Mouse (Mus musculus) stomach, postnatal 0 days (tissue): ENCODE data around the gene Atp13a2. TPM values are rescaled to one million over a fixed set of nuclear protein-coding genes. Genes with fewer than 3 reads are reported as not detected.
A peak's percentile ranks its signal among the peaks of the same experiment; 100 is the strongest.

Experiments
- ATAC-seq: fragments of 200-750 bp; cut with Nextera tagmentation; 2 replicates; pipeline ENCODE4 v1.8.0; 2017; ENCODE audit not compliant: low FRiP score, low TSS enrichment
- DNase-seq: peaks from one replicate; pipeline ENCODE4 v3.0.0-alpha.2; 2016; ENCODE audit warnings: low spot score
- H3K27ac ChIP-seq: fragments of 300-500 bp; sonication (generic); replicated peaks from 2 replicates; pipeline ENCODE4 v1.5.1; 2014; ENCODE audit warnings: mild to moderate bottlenecking, control low read depth
- H3K27me3 ChIP-seq: fragments of 300-500 bp; sonication (generic); 2 replicates; pipeline ENCODE4 v1.6.1; 2014; ENCODE audit warnings: low read length; ENCODE audit not compliant: control insufficient read depth, insufficient read depth
- H3K36me3 ChIP-seq: fragments of 300-500 bp; sonication (generic); 2 replicates; pipeline ENCODE4 v1.6.1; 2014; ENCODE audit warnings: low read length, mixed read lengths; ENCODE audit not compliant: control insufficient read depth, insufficient read depth
- H3K4me1 ChIP-seq: fragments of 300-500 bp; sonication (generic); replicated peaks from 2 replicates; pipeline ENCODE4 v1.6.1; 2014; ENCODE audit warnings: antibody characterized with exemption; ENCODE audit not compliant: control insufficient read depth, insufficient read depth
- H3K4me2 ChIP-seq: fragments of 300-500 bp; sonication (generic); replicated peaks from 2 replicates; pipeline ENCODE4 v1.6.1; 2014; ENCODE audit warnings: low read depth, mild to moderate bottlenecking, control low read depth, moderate library complexity
- H3K4me3 ChIP-seq: fragments of 300-500 bp; sonication (generic); 2 replicates; pipeline ENCODE4 v1.5.1; 2014; ENCODE audit warnings: low read depth, low read length, control low read depth
- H3K9ac ChIP-seq: fragments of 300-500 bp; sonication (generic); 2 replicates; pipeline ENCODE4 v1.6.1; 2014; ENCODE audit warnings: mild to moderate bottlenecking, low read length, control low read depth, mixed read lengths
- H3K9me3 ChIP-seq: fragments of 300-500 bp; sonication (generic); 2 replicates; pipeline ENCODE4 v1.6.1; 2016; ENCODE audit warnings: low read length; ENCODE audit not compliant: control insufficient read depth
- CTCF ChIP-seq: IDR thresholded peaks from 2 replicates; pipeline ENCODE4 v1.5.1; 2016; ENCODE audit warnings: antibody characterized with exemption, low read depth, mild to moderate bottlenecking, moderate library complexity
- EP300 ChIP-seq: optimal IDR thresholded peaks from 2 replicates; pipeline ENCODE3; 2016; ENCODE audit warnings: antibody characterized with exemption
- WGBS: fragments of 180-500 bp; shearing (Covaris S2); extraction: QIAGEN DNeasy Blood & Tissue Kit; methylation state at CpG from one replicate; pipeline ENCODE4 v1.1.7; 2014; 5-methylcytosine and 5-hydroxymethylcytosine counted together
- polyA plus RNA-seq: library from polyadenylated mRNA; unstranded; fragments of >200 nt; fragmentation: Nextera tagmentation; extraction: Ambion mirVana; gene quantifications from 2 replicates; pipeline ENCODE4 v1.2.1, GENCODE M21; 2015

Gene Atp13a2
- polyA plus RNA-seq, 1 experiment from 2014 or later, result 14.4 TPM

DNA sequence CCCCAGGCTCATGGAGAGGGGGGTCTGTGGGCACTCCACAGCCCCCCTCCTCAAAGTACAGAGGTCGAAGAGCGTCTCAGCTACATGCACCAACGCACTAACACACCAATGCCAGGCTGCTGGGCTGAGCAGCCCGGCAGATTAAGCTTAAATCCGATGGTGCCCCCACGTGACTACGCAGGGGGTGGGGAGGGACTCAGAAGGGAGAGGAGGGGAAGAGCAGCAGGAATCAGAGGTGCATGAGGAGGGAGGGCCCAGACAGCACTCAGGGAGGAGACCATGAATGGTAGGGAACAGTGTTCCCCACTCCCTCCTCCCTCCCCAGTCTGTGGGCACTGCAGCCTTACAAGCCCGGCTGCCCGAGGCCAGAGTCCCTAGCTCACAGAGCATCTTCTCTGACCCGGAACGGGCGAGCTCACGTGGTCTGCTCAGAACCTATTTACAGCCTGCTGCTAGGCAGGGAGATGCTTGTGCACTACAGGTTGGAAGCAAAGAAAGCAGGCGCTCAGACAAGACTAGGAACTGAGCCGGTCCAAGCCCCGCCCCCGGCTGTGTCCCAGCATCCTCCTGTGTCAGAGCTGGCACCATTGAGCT, 67.0 kb downstream of the Atp13a2 start:
- no peak overlapping the region for H3K4me3 ChIP-seq
- H3K4me2 ChIP-seq, result peak overlapping the region; percentile 11; the same call in 1 of the 2 replicates
- WGBS, result 49% methylated on average over 17 of the region's 17 CpGs
- DNase-seq (no peak), ATAC-seq (peak; percentile 33)
- TF ChIP-seq EP300 (no peak), CTCF (no peak)
- no peaks in the 10 kb centered on the region for H3K4me1 ChIP-seq
- peak overlapping the region; percentile 45; the same call in 1 of the 2 replicates for H3K27ac ChIP-seq
- H3K9ac ChIP-seq, result no peak overlapping the region
- no peaks in the 10 kb centered on the region for H3K36me3 ChIP-seq
- no peaks in the 10 kb centered on the region for H3K27me3 ChIP-seq
- H3K9me3 ChIP-seq, result no peaks in the 10 kb centered on the region

Other genes with a start within 250 kb of the Atp13a2 start
- gene Padi6, start 244.2 kb upstream of the Atp13a2 start, polyA plus RNA-seq, result not detected in 2 replicates
- 0.23 and 0.27 TPM in 2 replicates for gene Padi4, start 212.6 kb upstream of the Atp13a2 start, polyA plus RNA-seq
- gene Padi3, start 176.2 kb upstream of the Atp13a2 start, polyA plus RNA-seq, result 0.02 TPM in 1 of 2 replicates, not detected in the other
- 1.3 and 2.1 TPM in 2 replicates for gene Padi1, start 141.1 kb upstream of the Atp13a2 start, polyA plus RNA-seq
- gene Padi2, start 80.5 kb upstream of the Atp13a2 start, polyA plus RNA-seq, result 0.64 and 0.69 TPM in 2 replicates
- gene Sdhb, start 25.7 kb upstream of the Atp13a2 start, polyA plus RNA-seq, result 374 and 382 TPM in 2 replicates
- 244 and 247 TPM in 2 replicates for gene Mfap2, start 23.5 kb downstream of the Atp13a2 start, polyA plus RNA-seq
- 1.4 and 1.6 TPM in 2 replicates for gene Crocc, start 73.7 kb downstream of the Atp13a2 start, polyA plus RNA-seq
- 77.7 and 81.1 TPM in 2 replicates for gene Necap2, start 91.5 kb downstream of the Atp13a2 start, polyA plus RNA-seq
- gene Spata21, start 101.5 kb downstream of the Atp13a2 start, polyA plus RNA-seq, result 0.05 and 0.11 TPM in 2 replicates
- gene Szrd1, start 152.9 kb downstream of the Atp13a2 start, polyA plus RNA-seq, result 28.6 and 29.6 TPM in 2 replicates
- 9.8 and 11.5 TPM in 2 replicates for gene Fbxo42, start 161.0 kb downstream of the Atp13a2 start, polyA plus RNA-seq
- 1.8 and 2.3 TPM in 2 replicates for gene Rsg1, start 227.1 kb downstream of the Atp13a2 start, polyA plus RNA-seq